Mouse (Mus musculus): ENCODE measurements around the gene Krtap5-3.

- TF ChIP-seq CTCF (IDR thresholded peaks at IDR 0.05; ENCODE audit: control insufficient read depth, insufficient read depth, insufficient read length) (no peak), CEBPB (IDR thresholded peaks at IDR 0.05; ENCODE audit: low read depth) (no peak), USF1 (IDR thresholded peaks at IDR 0.05; ENCODE audit: low read depth) (no peak), FOSL1 (IDR thresholded peaks at IDR 0.05; ENCODE audit: insufficient read depth, low read length, poor library complexity, severe bottlenecking) (no peak), MAX (IDR thresholded peaks at IDR 0.05) (no peak)
These were observed 22.5 kb upstream of the Krtap5-3 start for GRCm38 (mm10) chr7:142178685-142179084.
